Comparison of ENCODE assay signal across 16 mouse cellular contexts in the genomic region with DNA sequence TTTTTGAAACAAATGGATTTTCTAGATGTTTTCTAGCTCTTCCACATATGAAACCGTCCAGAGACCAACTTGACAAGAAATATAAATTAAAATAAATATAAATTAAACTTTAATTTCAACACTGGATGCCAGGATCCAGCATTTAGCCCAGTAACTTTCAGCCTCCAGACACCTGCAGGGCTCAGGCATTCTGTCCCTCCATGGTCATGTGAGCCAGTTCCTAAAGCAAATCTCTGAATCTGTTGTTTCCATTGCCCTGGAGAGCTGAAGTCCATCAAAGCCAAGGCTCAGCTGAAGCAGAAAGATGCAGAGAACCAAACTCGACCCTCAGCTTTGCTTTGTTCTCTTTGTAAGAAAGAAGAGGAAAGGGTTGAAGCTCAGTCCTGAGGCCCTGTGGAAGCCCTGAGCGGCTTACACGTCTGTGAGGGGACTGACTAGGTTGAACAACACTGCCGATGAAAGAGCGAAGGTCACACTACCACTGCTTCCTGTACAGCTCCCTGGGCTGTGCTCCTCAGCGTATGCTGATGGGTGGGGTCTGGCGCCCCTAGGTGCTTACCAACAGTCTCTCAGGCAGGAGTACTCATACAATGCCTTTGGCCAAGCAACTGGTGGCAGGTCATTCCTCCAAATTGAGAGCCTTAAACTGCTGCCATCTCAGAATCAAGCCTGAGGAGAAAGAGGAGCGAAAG. TPM values are rescaled to one million over a fixed set of nuclear protein-coding genes. Genes with fewer than 3 reads are reported as not detected.
DNase-seq lines count a peak whose midpoint lies in the region; ATAC-seq lines count a peak whose summit lies in the region.
"Had no signal": no experiment of that assay in that cellular context is flagged by ENCODE, and none has a peak within 500 bp of the region (broad histone marks: within the 10 kb centered on the region; RNA-seq: fewer than 3 reads in every experiment).

No protein-coding gene starts in this region.

- DNase-seq in lung, postnatal 25 days (ENCODE audit: low spot score), result peak; percentile 38
- DNase-seq in lung, postnatal 14 days, result no peak
- DNase-seq in spleen, postnatal 10 days (ENCODE audit: low spot score in 2 of 2), result peak; percentile 16 to 46
- DNase-seq in thymus, postnatal 4 days, result peak; percentile 75
- no peak for DNase-seq in embryo, embryonic 10.5 days (ENCODE audit: low spot score)
- DNase-seq in left cerebral cortex, postnatal 4 days, result no peak
- no peak for DNase-seq in frontal cortex, adult 2 months (ENCODE audit: extremely low spot score in 1 of 2, low spot score in 1 of 2)
- DNase-seq: cerebellum, adult 18-20 months; kidney, adult 9 months; liver, embryonic 13.5 days had no signal

- peak; percentile 53 for ATAC-seq in inflammation-experienced regulatory T-cells, adult 6 months
- ATAC-seq: forebrain, embryonic 16.5 days; midbrain, embryonic 13.5 days had no signal

- intact Hi-C loops in left cerebral cortex, postnatal 4 days (cut with DNase I), result no loop called here

RNA-seq across cellular contexts. Expression of a gene that starts 2.3 kb away (rescaled TPM):
- 1,000 to 10,000 TPM; 1,096 to 1,768 (median 1,751) TPM for polyA plus RNA-seq in inflammation-experienced regulatory T-cells, adult 6 months (2017; shearing (Covaris generic))
- total RNA-seq in left cerebral cortex, postnatal 4 days (2021), result not detected
- 0.28 and 0.34 TPM in 2 replicates for polyA plus RNA-seq in frontal cortex, adult 2 months (2012; rRNA removed)
- polyA plus RNA-seq: brain, embryonic 14.5 days; forebrain, embryonic 16.5 days; hindbrain, embryonic 13.5 days; midbrain, embryonic 13.5 days; neural tube, embryonic 12.5 days had no signal

RNA-seq across cellular contexts. Expression of a gene that starts 22.3 kb away (rescaled TPM):
- polyA plus RNA-seq in inflammation-experienced regulatory T-cells, adult 6 months (2017; shearing (Covaris generic)), result 100 to 1,000 TPM; 218 to 266 (median 236) TPM
- total RNA-seq in left cerebral cortex, postnatal 4 days (2021), result 1 to 10 TPM; 1.4 to 1.5 TPM
- polyA plus RNA-seq in frontal cortex, adult 2 months (2012; rRNA removed), result 0.67 and 0.82 TPM in 2 replicates

RNA-seq across cellular contexts. Expression of a gene that starts 29.5 kb away (rescaled TPM):
- polyA plus RNA-seq in inflammation-experienced regulatory T-cells, adult 6 months (2017; shearing (Covaris generic)), result 100 to 1,000 TPM; 353 to 386 (median 354) TPM
- total RNA-seq in left cerebral cortex, postnatal 4 days (2021), result 1 to 10 TPM; 2.7 to 3.5 TPM
- 1.6 TPM in 2 replicates for polyA plus RNA-seq in frontal cortex, adult 2 months (2012; rRNA removed)

RNA-seq across cellular contexts. Expression of a gene that starts 49.9 kb away (rescaled TPM):
- polyA plus RNA-seq in inflammation-experienced regulatory T-cells, adult 6 months (2017; shearing (Covaris generic)), result 100 to 1,000 TPM; 458 to 769 (median 564) TPM
- not detected for total RNA-seq in left cerebral cortex, postnatal 4 days (2021)
- polyA plus RNA-seq in frontal cortex, adult 2 months (2012; rRNA removed), result not detected in 2 replicates
- polyA plus RNA-seq: brain, embryonic 14.5 days; forebrain, embryonic 16.5 days; hindbrain, embryonic 13.5 days; midbrain, embryonic 13.5 days; neural tube, embryonic 12.5 days had no signal

RNA-seq across cellular contexts. Expression of a gene that starts 49.9 kb away (rescaled TPM):
- polyA plus RNA-seq in inflammation-experienced regulatory T-cells, adult 6 months (2017; shearing (Covaris generic)), result 10 to 100 TPM; 58.9 to 85.2 (median 59.9) TPM
- total RNA-seq in left cerebral cortex, postnatal 4 days (2021), result not detected
- polyA plus RNA-seq in frontal cortex, adult 2 months (2012; rRNA removed), result 0.54 and 2.1 TPM in 2 replicates
- polyA plus RNA-seq: forebrain, embryonic 16.5 days; hindbrain, embryonic 13.5 days; midbrain, embryonic 13.5 days had no signal

Comparison
In these comparisons a context has a peak if more than half of its experiments do, and no peak if none do; other contexts are left out.
1. DNase-seq: peak in lung, postnatal 25 days (single experiment), spleen, postnatal 10 days (2 of 2) and thymus, postnatal 4 days (single experiment); none in lung, postnatal 14 days (single experiment), embryo, embryonic 10.5 days (single experiment), left cerebral cortex, postnatal 4 days (single experiment) and frontal cortex, adult 2 months (0 of 2).
2. RNA of a gene that starts 2.3 kb away (polyA plus RNA-seq): 1,096 to 1,768 TPM in inflammation-experienced regulatory T-cells, adult 6 months; 0.28 to 0.34 TPM in frontal cortex, adult 2 months; every median in the first group is over 100 times any median in the second.
3. RNA of a gene that starts 22.3 kb away (polyA plus RNA-seq): 218 to 266 TPM in inflammation-experienced regulatory T-cells, adult 6 months; 0.67 to 0.82 TPM in frontal cortex, adult 2 months; every median in the first group is over 100 times any median in the second.
4. RNA of a gene that starts 29.5 kb away (polyA plus RNA-seq): 353 to 386 TPM in inflammation-experienced regulatory T-cells, adult 6 months; 1.6 TPM in frontal cortex, adult 2 months; every median in the first group is over 100 times any median in the second.